Mouse (Mus musculus) stomach, embryonic 14.5 days (tissue): ENCODE measurements around the gene A030005L19Rik. TPM values are rescaled to one million over a fixed set of nuclear protein-coding genes. Genes with fewer than 3 reads are reported as not detected.
"Not testable (repeated sequence)": the region's sequence is repeated elsewhere in the genome, so short reads cannot be mapped to it uniquely, and the experiment has no call there.

ENCODE experiments used
- ATAC-seq: fragments of 200-750 bp; cut with Nextera tagmentation; 2 replicates; pipeline ENCODE4 v1.8.0; 2017; ENCODE audit warnings: low read depth, moderate TSS enrichment; ENCODE audit not compliant: insufficient number of reproducible peaks, insufficient read depth, low FRiP score
- H3K27ac ChIP-seq: fragments of 300-500 bp; sonication (generic); 2 replicates; pipeline ENCODE4 v1.5.1; 2014; ENCODE audit warnings: mild to moderate bottlenecking, low read length, moderate library complexity, mixed read lengths
- H3K27me3 ChIP-seq: fragments of 300-500 bp; sonication (generic); 2 replicates; pipeline ENCODE4 v1.6.1; 2014; ENCODE audit warnings: low read length, control low read depth, mixed read lengths; ENCODE audit not compliant: control insufficient read depth, insufficient read depth
- H3K36me3 ChIP-seq: fragments of 300-500 bp; sonication (generic); 2 replicates; pipeline ENCODE4 v1.6.1; 2014; ENCODE audit warnings: mild to moderate bottlenecking, control low read depth, low read length, moderate library complexity, mixed read lengths; ENCODE audit not compliant: control insufficient read depth, insufficient read depth
- H3K4me1 ChIP-seq: fragments of 300-500 bp; sonication (generic); 2 replicates; pipeline ENCODE4 v1.6.1; 2014; ENCODE audit warnings: low read length, control low read depth, mixed read lengths; ENCODE audit not compliant: control insufficient read depth, insufficient read depth
- H3K4me2 ChIP-seq: fragments of 300-500 bp; sonication (generic); replicated peaks from 2 replicates; pipeline ENCODE4 v1.6.1; 2014; ENCODE audit warnings: low read depth, low read length, control low read depth
- H3K4me3 ChIP-seq: fragments of 300-500 bp; sonication (generic); 2 replicates; pipeline ENCODE4 v1.5.1; 2014; ENCODE audit warnings: low read depth, low read length, control low read depth
- H3K9ac ChIP-seq: fragments of 300-500 bp; sonication (generic); replicated peaks from 2 replicates; pipeline ENCODE4 v1.6.1; 2014; ENCODE audit warnings: low read depth, mild to moderate bottlenecking, control low read depth, low read length, moderate library complexity, mixed read lengths
- H3K9me3 ChIP-seq: fragments of 300-500 bp; sonication (generic); 2 replicates; pipeline ENCODE4 v1.6.1; 2016; ENCODE audit warnings: low read depth, low read length, control low read depth; ENCODE audit not compliant: control insufficient read depth
- WGBS: fragments of 180-500 bp; shearing (Covaris S2); extraction: QIAGEN DNeasy Blood & Tissue Kit; methylation state at CpG from one replicate; pipeline ENCODE4 v1.1.7; 2014; 5-methylcytosine and 5-hydroxymethylcytosine counted together
- polyA plus RNA-seq: library from polyadenylated mRNA; unstranded; fragments of >200 nt; fragmentation: Nextera tagmentation; extraction: Ambion mirVana; gene quantifications from 2 replicates; pipeline ENCODE4 v1.2.1, GENCODE M21; 2014

A030005L19Rik gene
- polyA plus RNA-seq, 1 experiment from 2014 or later, result not detected

- Histone ChIP-seq H3K4me2 (no peak within 1 kb of the TSS), H3K4me3 (no peak within 1 kb of the TSS), H3K4me1 (no peaks in the 10 kb centered on the region), H3K9ac (no peak within 1 kb of the TSS), H3K27me3 (no peaks in the 10 kb centered on the region), H3K27ac (no peak within 1 kb of the TSS), H3K36me3 (no peaks in the 10 kb centered on the region), H3K9me3 (no peaks in the 10 kb centered on the region)
- 80% methylated on average over 6 of the region's 6 CpGs for WGBS
- no peak for ATAC-seq
Measured at GRCm38 (mm10) chr1:82924650-82925049, 11.5 kb downstream of the A030005L19Rik start, which contains the start of gene A030014E15Rik. Gene A030014E15Rik, plus strand, starts transcription at chr1:82924917.

GRCm38 (mm10) chr1:82930558-82930957, 17.4 kb downstream of the A030005L19Rik start:
- not testable (repeated sequence) for H3K27ac ChIP-seq, H3K27me3 ChIP-seq, H3K4me1 ChIP-seq, ATAC-seq, H3K4me2 ChIP-seq, H3K36me3 ChIP-seq, H3K9me3 ChIP-seq, H3K4me3 ChIP-seq, H3K9ac ChIP-seq
- 75% methylated on average over 1 of the region's 3 CpGs for WGBS

- not testable (repeated sequence) for H3K4me3 ChIP-seq, H3K4me1 ChIP-seq, H3K9ac ChIP-seq, H3K27ac ChIP-seq, H3K9me3 ChIP-seq, ATAC-seq, H3K36me3 ChIP-seq, H3K27me3 ChIP-seq, H3K4me2 ChIP-seq
- WGBS, result no CpG with 5 or more reads among the region's 6 CpGs
Measured at GRCm38 (mm10) chr1:82931326-82931725, 18.2 kb downstream of the A030005L19Rik start, which contains the start of gene Gm6217. Gene Gm6217, minus strand, starts transcription at chr1:82931399.

GRCm38 (mm10) chr1:82938666-82939065, 25.5 kb downstream of the A030005L19Rik start:
- no peaks in the 10 kb centered on the region for H3K4me1 ChIP-seq
- no peak overlapping the region for H3K27ac ChIP-seq
- no peak overlapping the region for H3K4me3 ChIP-seq
- 96% methylated on average over 5 of the region's 5 CpGs for WGBS
- H3K27me3 ChIP-seq, result no peaks in the 10 kb centered on the region
- H3K36me3 ChIP-seq, result no peaks in the 10 kb centered on the region
- peaks cover 5% of the 10 kb centered on the region; the same call in 1 of the 2 replicates for H3K9me3 ChIP-seq
- no peak overlapping the region for H3K9ac ChIP-seq
- ATAC-seq, result no peak
- no peak overlapping the region for H3K4me2 ChIP-seq

GRCm38 (mm10) chr1:82942505-82942904, 29.4 kb downstream of the A030005L19Rik start:
- 61% methylated on average over 1 of the region's 2 CpGs for WGBS
- H3K4me2 ChIP-seq, ATAC-seq, H3K36me3 ChIP-seq, H3K4me1 ChIP-seq, H3K9me3 ChIP-seq, H3K27me3 ChIP-seq, H3K27ac ChIP-seq, H3K9ac ChIP-seq, H3K4me3 ChIP-seq: not testable (repeated sequence)

- no CpG with 5 or more reads among the region's 6 CpGs for WGBS
Measured at GRCm38 (mm10) chr1:82943295-82943694, 30.2 kb downstream of the A030005L19Rik start, which contains the start of gene A030003K21Rik. Gene A030003K21Rik, minus strand, starts transcription at chr1:82943388.

GRCm38 (mm10) chr1:82946029-82946428, 32.9 kb downstream of the A030005L19Rik start:
- H3K27ac ChIP-seq, H3K9me3 ChIP-seq, H3K4me2 ChIP-seq, H3K9ac ChIP-seq, ATAC-seq, H3K36me3 ChIP-seq, H3K4me1 ChIP-seq, H3K27me3 ChIP-seq, H3K4me3 ChIP-seq: not testable (repeated sequence)
- WGBS, result 100% methylated on average over 2 of the region's 2 CpGs

More at GRCm38 (mm10) chr1:82943295-82943694, 30.2 kb downstream of the A030005L19Rik start, which contains the start of gene A030003K21Rik:
- H3K27me3 ChIP-seq, H3K4me3 ChIP-seq, H3K4me1 ChIP-seq, H3K36me3 ChIP-seq, H3K4me2 ChIP-seq, H3K27ac ChIP-seq, ATAC-seq, H3K9ac ChIP-seq, H3K9me3 ChIP-seq: not testable (repeated sequence)

- Histone ChIP-seq H3K9ac (no peak overlapping the region), H3K9me3 (no peaks in the 10 kb centered on the region), H3K4me3 (no peak overlapping the region), H3K27me3 (no peaks in the 10 kb centered on the region), H3K4me1 (no peaks in the 10 kb centered on the region), H3K36me3 (no peaks in the 10 kb centered on the region), H3K4me2 (no peak overlapping the region), H3K27ac (no peak overlapping the region)
- no peak for ATAC-seq
- 89% methylated on average over 2 of the region's 2 CpGs for WGBS
Measured at GRCm38 (mm10) chr1:82948601-82949000, 35.5 kb downstream of the A030005L19Rik start.

GRCm38 (mm10) chr1:82955913-82956312, 42.8 kb downstream of the A030005L19Rik start, which contains the start of gene Gm7544:
Gene Gm7544, minus strand, starts transcription at chr1:82956013.
- not testable (repeated sequence) for H3K4me3 ChIP-seq, H3K9ac ChIP-seq, H3K27ac ChIP-seq, H3K4me2 ChIP-seq, H3K4me1 ChIP-seq, H3K27me3 ChIP-seq, H3K36me3 ChIP-seq, ATAC-seq, H3K9me3 ChIP-seq
